Mouse (Mus musculus) liver, postnatal 0 days (tissue): ENCODE measurements around the gene Sart3. TPM values are rescaled to one million over a fixed set of nuclear protein-coding genes. Genes with fewer than 3 reads are reported as not detected.

Experiments
- ATAC-seq: fragments of 200-750 bp; cut with Nextera tagmentation; 2 replicates; pipeline ENCODE4 v1.8.0; 2017; ENCODE audit warnings: mild to moderate bottlenecking, moderate library complexity
- DNase-seq: peaks from one replicate; pipeline ENCODE4 v3.0.0-alpha.2; 2016
- H3K27ac ChIP-seq: fragments of 300-500 bp; sonication (generic); 2 replicates; pipeline ENCODE4 v1.5.1; 2014; ENCODE audit warnings: antibody characterized with exemption, moderate library complexity, mild to moderate bottlenecking, low read depth
- H3K27me3 ChIP-seq: fragments of 300-500 bp; sonication (generic); 2 replicates; pipeline ENCODE4 v1.6.1; 2014; ENCODE audit warnings: low read length, control low read depth, mixed read lengths; ENCODE audit not compliant: insufficient read depth
- H3K36me3 ChIP-seq: fragments of 300-500 bp; sonication (generic); replicated peaks from 2 replicates; pipeline ENCODE4 v1.6.1; 2014; ENCODE audit warnings: mild to moderate bottlenecking, control low read depth, low read length, moderate library complexity, mixed read lengths; ENCODE audit not compliant: insufficient read depth
- H3K4me1 ChIP-seq: fragments of 300-500 bp; sonication (generic); 2 replicates; pipeline ENCODE4 v1.6.1; 2014; ENCODE audit warnings: antibody characterized with exemption, mild to moderate bottlenecking, control low read depth; ENCODE audit not compliant: insufficient read depth
- H3K4me2 ChIP-seq: fragments of 300-500 bp; sonication (generic); 2 replicates; pipeline ENCODE4 v1.6.1; 2014; ENCODE audit warnings: low read depth, mild to moderate bottlenecking, low read length, moderate library complexity, mixed read lengths
- H3K4me3 ChIP-seq: fragments of 300-500 bp; sonication (generic); 2 replicates; pipeline ENCODE4 v1.5.1; 2014; ENCODE audit warnings: low read depth, low read length
- H3K9ac ChIP-seq: fragments of 300-500 bp; sonication (generic); replicated peaks from 2 replicates; pipeline ENCODE4 v1.6.1; 2014; ENCODE audit warnings: mild to moderate bottlenecking, moderate library complexity
- H3K9me3 ChIP-seq: fragments of 300-500 bp; sonication (generic); 2 replicates; pipeline ENCODE4 v1.6.1; 2016; ENCODE audit warnings: mild to moderate bottlenecking, control low read depth, low read length, mixed read lengths
- CTCF ChIP-seq: sonication (generic); IDR thresholded peaks from 2 replicates; pipeline ENCODE4 v1.5.1; 2016; ENCODE audit warnings: antibody characterized with exemption, low read depth
- EP300 ChIP-seq: IDR thresholded peaks from 2 replicates; pipeline ENCODE4 v1.6.1; 2016; ENCODE audit warnings: antibody characterized with exemption, low read depth, mild to moderate bottlenecking
- WGBS: fragments of 180-500 bp; shearing (Covaris S2); extraction: QIAGEN DNeasy Blood & Tissue Kit; methylation state at CpG from one replicate; pipeline ENCODE4 v1.1.7; 2014; ENCODE audit not compliant: insufficient replicate concordance; 5-methylcytosine and 5-hydroxymethylcytosine counted together
- polyA plus RNA-seq: library from polyadenylated mRNA; unstranded; fragments of >200 nt; fragmentation: Nextera tagmentation; extraction: Ambion mirVana; gene quantifications from 2 replicates; pipeline ENCODE4 v1.2.1, GENCODE M21; 2015

Gene Sart3
- polyA plus RNA-seq, result 6.9 and 7.9 TPM in 2 replicates

- WGBS, result under 1% methylated on average over 43 of the region's 49 CpGs
- peak within 1 kb of the TSS; percentile 92 for H3K27ac ChIP-seq
- H3K4me1 ChIP-seq, result peaks cover 29% of the 10 kb centered on the region
- peak within 1 kb of the TSS; percentile 93 for H3K9ac ChIP-seq
- no peaks in the 10 kb centered on the region for H3K9me3 ChIP-seq
- DNase-seq, result peak; percentile 96
- TF ChIP-seq CTCF (no peak), EP300 (no peak)
- peak; percentile 82 for ATAC-seq
- no peaks in the 10 kb centered on the region for H3K27me3 ChIP-seq
- peaks cover 31% of the 10 kb centered on the region for H3K36me3 ChIP-seq
- peak within 1 kb of the TSS; percentile 88 for H3K4me3 ChIP-seq
- H3K4me2 ChIP-seq, result peak within 1 kb of the TSS; percentile 97
Measured at GRCm38 (mm10) chr5:113772450-113772895, at the start of gene Sart3, which contains the start of gene Iscu. Sart3 (minus strand) TSS chr5:113772510. Iscu (plus strand) TSS chr5:113772748.

DNA sequence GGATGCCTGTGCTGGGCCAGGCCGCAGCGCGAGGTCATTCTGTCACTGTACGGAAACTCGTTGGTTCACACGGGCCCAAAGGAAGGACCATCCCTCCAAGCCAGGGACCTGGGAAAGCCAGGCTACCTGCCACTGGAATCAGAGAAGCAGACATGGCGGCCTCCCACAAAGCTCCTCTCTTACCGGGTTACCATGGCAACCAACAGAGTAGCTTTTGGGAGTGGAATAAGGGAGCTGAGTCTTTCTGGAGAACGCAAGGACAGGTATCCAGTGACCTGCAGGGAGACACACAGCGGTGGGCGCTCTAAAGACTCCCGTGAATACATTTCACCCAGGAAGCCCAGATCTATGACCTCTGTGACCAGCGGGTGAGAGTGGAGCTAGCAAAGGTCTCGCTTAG is 46.3 kb upstream of the Sart3 start:
- no peak for ATAC-seq
- Histone ChIP-seq H3K4me1 (peaks cover 6% of the 10 kb centered on the region; the same call in 1 of the 2 replicates), H3K27ac (no peak overlapping the region), H3K27me3 (no peaks in the 10 kb centered on the region), H3K4me3 (no peak overlapping the region), H3K9me3 (no peaks in the 10 kb centered on the region), H3K9ac (no peak overlapping the region), H3K36me3 (no peaks in the 10 kb centered on the region), H3K4me2 (no peak overlapping the region)
- no peak for DNase-seq
- TF ChIP-seq CTCF (no peak), EP300 (no peak)
- WGBS, result 79% methylated on average over 13 of the region's 14 CpGs

GRCm38 (mm10) chr5:113815638-113816152 is 43.4 kb upstream of the Sart3 start:
- H3K9me3 ChIP-seq, result no peaks in the 10 kb centered on the region
- ATAC-seq (peak; percentile 67), DNase-seq (peak; percentile 91)
- H3K4me3 ChIP-seq, result no peak overlapping the region
- H3K36me3 ChIP-seq, result no peaks in the 10 kb centered on the region
- TF ChIP-seq EP300, result no peak
- peak; percentile 94 for TF ChIP-seq CTCF
- 14% methylated on average over 15 of the region's 15 CpGs for WGBS
- H3K9ac ChIP-seq, result no peak overlapping the region
- H3K27ac ChIP-seq, result no peak overlapping the region
- peaks cover 8% of the 10 kb centered on the region; the same call in 1 of the 2 replicates for H3K4me1 ChIP-seq
- no peak overlapping the region for H3K4me2 ChIP-seq
- no peaks in the 10 kb centered on the region for H3K27me3 ChIP-seq

DNA sequence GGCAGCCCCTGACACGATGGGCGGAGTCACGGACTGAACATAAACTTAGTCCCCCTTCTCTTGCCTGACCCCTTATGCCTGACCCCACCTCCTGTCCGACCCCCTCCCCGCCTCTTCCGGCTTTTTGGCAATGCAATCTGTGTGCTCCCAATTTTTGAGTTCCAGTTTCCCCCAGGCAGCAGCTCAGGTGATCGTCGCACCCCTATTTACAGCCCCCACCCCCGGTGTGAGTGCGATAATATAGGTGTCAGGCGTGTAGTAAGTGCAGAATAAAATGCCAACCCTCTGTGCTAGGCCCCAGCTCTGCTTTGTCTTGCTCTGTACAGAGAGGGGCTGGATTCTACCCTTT is 42.7 kb upstream of the Sart3 start:
- Histone ChIP-seq H3K4me3 (no peak overlapping the region), H3K27me3 (no peaks in the 10 kb centered on the region), H3K4me2 (no peak overlapping the region), H3K27ac (no peak overlapping the region), H3K9ac (no peak overlapping the region), H3K36me3 (no peaks in the 10 kb centered on the region), H3K9me3 (no peaks in the 10 kb centered on the region), H3K4me1 (peaks cover 8% of the 10 kb centered on the region; the same call in 1 of the 2 replicates)
- 55% methylated on average over 11 of the region's 11 CpGs for WGBS
- TF ChIP-seq CTCF (no peak), EP300 (no peak)
- DNase-seq (no peak), ATAC-seq (no peak)

GRCm38 (mm10) chr5:113814111-113815040 is 42.1 kb upstream of the Sart3 start:
- H3K4me3 ChIP-seq, result no peak overlapping the region
- H3K27me3 ChIP-seq, result no peaks in the 10 kb centered on the region
- WGBS, result 33% methylated on average over 27 of the region's 27 CpGs
- DNase-seq, result no peak
- peaks cover 11% of the 10 kb centered on the region; the same call in 1 of the 2 replicates for H3K4me1 ChIP-seq
- ATAC-seq, result peak; percentile 15; the same call in 1 of the 2 replicates
- H3K9me3 ChIP-seq, result no peaks in the 10 kb centered on the region
- no peak for TF ChIP-seq EP300
- no peak for TF ChIP-seq CTCF
- H3K36me3 ChIP-seq, result no peaks in the 10 kb centered on the region
- no peak overlapping the region for H3K27ac ChIP-seq
- H3K9ac ChIP-seq, result no peak overlapping the region
- no peak overlapping the region for H3K4me2 ChIP-seq

DNA sequence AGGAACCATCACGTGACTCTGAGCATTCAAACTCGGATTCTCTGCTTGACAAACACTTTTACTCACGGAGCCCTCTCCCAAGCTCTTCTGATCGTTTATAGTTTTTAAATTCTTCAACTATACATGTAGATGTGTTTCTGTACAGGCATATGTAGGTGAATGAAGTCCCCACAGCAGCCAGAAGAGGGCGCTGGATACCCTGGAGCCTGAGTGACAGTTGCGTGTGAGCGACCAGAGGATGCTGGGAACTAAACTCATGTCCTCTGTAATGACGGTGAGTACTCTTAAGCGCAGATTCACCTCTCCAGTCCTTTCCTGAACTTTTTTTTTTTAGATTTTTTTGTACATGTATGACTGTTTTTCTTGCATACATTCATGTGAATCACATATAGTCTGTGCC is 41.3 kb upstream of the Sart3 start:
- H3K4me1 ChIP-seq, result peaks cover 11% of the 10 kb centered on the region; the same call in 1 of the 2 replicates

More for the DNA sequence above, 41.3 kb upstream of the Sart3 start:
- Histone ChIP-seq H3K9ac (no peak overlapping the region), H3K36me3 (no peaks in the 10 kb centered on the region), H3K9me3 (no peaks in the 10 kb centered on the region), H3K4me2 (no peak overlapping the region), H3K27ac (no peak overlapping the region), H3K4me3 (no peak overlapping the region), H3K27me3 (no peaks in the 10 kb centered on the region)
- WGBS, result 18% methylated on average over 9 of the region's 9 CpGs
- DNase-seq (peak; percentile 45), ATAC-seq (no peak)
- TF ChIP-seq CTCF (peak; percentile 59; the same call in 1 of the 2 replicates), EP300 (no peak)
